Mouse (Mus musculus): Measurements from ENCODE around the gene Marveld3. TPM values are rescaled to one million over a fixed set of nuclear protein-coding genes. Genes with fewer than 3 reads are reported as not detected.
A peak's percentile ranks its signal among the peaks of the same experiment; 100 is the strongest.

Marveld3 gene
- total and polyA plus RNA-seq, 2 experiments from 2014 or later = 0.42 to 1.3 TPM

DNA sequence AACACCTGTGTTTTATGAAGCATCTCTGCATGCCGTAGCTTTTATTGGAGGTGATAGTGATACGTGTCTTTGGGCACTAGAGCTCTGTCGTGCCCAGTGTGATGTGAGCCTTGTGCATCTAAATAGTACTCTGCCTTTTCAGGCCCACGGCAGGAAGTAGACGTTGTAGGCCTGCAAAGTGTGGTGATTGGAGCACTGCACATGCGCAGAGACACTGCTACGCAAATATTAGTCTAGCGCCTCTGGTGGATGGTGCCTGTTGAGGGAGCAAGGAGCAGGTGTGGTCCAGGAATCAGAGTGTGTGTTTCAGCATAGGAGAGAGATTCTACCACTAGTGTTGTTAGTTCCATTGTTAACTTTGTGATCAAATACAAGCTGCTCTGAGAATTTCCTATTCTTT, 27.1 kb upstream of the Marveld3 start:
- H3K4me1 ChIP-seq (ENCODE audit: insufficient read depth, low read length) = no peaks in the 10 kb centered on the region; the same call in 1 of the 2 replicates
- H3K9ac ChIP-seq (replicated peaks; ENCODE audit: low read length) = no peak overlapping the region
- no peak overlapping the region for H3K4me2 ChIP-seq (ENCODE audit: low read depth, low read length)
- no peaks in the 10 kb centered on the region for H3K9me3 ChIP-seq (ENCODE audit: low read length)
- no peak for TF ChIP-seq CTCF (IDR thresholded peaks at IDR 0.05; ENCODE audit: low read depth)
- no peak for DNase-seq (ENCODE audit: low spot score)
- no peak overlapping the region for H3K4me3 ChIP-seq (ENCODE audit: low read length)
- no peaks in the 10 kb centered on the region for H3K27me3 ChIP-seq (ENCODE audit: insufficient read depth, low read length)
- H3K27ac ChIP-seq = no peak overlapping the region
- ATAC-seq = no peak
- no peaks in the 10 kb centered on the region for H3K36me3 ChIP-seq (ENCODE audit: insufficient read depth, low read length)
- WGBS = 94% methylated on average over 8 of the region's 8 CpGs

DNA sequence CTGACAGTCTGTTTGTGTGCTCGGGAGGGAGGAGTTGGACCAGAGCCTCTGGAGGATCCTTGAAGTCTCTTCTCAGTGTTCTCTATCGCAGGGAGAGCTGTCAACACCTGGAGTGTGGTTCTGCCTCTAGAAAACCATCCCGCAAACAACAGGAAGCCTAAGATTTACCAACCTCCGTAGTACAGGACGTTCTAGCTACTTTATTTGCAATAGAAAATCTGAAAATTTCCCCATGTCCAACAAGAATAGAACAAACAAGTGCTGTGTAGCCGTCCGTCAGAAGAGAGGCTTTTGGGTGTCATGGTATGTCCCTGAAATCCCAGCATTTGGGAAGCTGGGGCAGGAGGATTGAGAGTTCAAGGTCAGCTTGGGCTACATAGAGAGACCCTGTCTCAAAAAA, 25.8 kb upstream of the Marveld3 start:
- TF ChIP-seq CTCF (IDR thresholded peaks at IDR 0.05; ENCODE audit: low read depth) = no peak
- no peak for DNase-seq (ENCODE audit: low spot score)
- Histone ChIP-seq H3K9ac (replicated peaks; ENCODE audit: low read length) (no peak overlapping the region), H3K4me1 (ENCODE audit: insufficient read depth, low read length) (no peaks in the 10 kb centered on the region; the same call in 1 of the 2 replicates), H3K9me3 (ENCODE audit: low read length) (no peaks in the 10 kb centered on the region), H3K27me3 (ENCODE audit: insufficient read depth, low read length) (no peaks in the 10 kb centered on the region), H3K27ac (no peak overlapping the region), H3K4me3 (ENCODE audit: low read length) (no peak overlapping the region), H3K36me3 (ENCODE audit: insufficient read depth, low read length) (no peaks in the 10 kb centered on the region), H3K4me2 (ENCODE audit: low read depth, low read length) (no peak overlapping the region)
- ATAC-seq = no peak
- 83% methylated on average over 7 of the region's 7 CpGs for WGBS

- Histone ChIP-seq H3K4me2 (ENCODE audit: low read depth, low read length) (no peak overlapping the region), H3K27me3 (ENCODE audit: insufficient read depth, low read length) (no peaks in the 10 kb centered on the region), H3K36me3 (ENCODE audit: insufficient read depth, low read length) (no peaks in the 10 kb centered on the region), H3K27ac (no peak overlapping the region), H3K4me1 (ENCODE audit: insufficient read depth, low read length) (no peaks in the 10 kb centered on the region; the same call in 1 of the 2 replicates), H3K9me3 (ENCODE audit: low read length) (no peaks in the 10 kb centered on the region), H3K4me3 (ENCODE audit: low read length) (no peak overlapping the region), H3K9ac (replicated peaks; ENCODE audit: low read length) (no peak overlapping the region)
- no peak for TF ChIP-seq CTCF (IDR thresholded peaks at IDR 0.05; ENCODE audit: low read depth)
- no peak for ATAC-seq
- 43% methylated on average over 7 of the region's 7 CpGs for WGBS
- DNase-seq (ENCODE audit: low spot score) = peak; percentile 48
Observed at GRCm38 (mm10) chr8:109986384-109986783, 24.4 kb upstream of the Marveld3 start.

DNA sequence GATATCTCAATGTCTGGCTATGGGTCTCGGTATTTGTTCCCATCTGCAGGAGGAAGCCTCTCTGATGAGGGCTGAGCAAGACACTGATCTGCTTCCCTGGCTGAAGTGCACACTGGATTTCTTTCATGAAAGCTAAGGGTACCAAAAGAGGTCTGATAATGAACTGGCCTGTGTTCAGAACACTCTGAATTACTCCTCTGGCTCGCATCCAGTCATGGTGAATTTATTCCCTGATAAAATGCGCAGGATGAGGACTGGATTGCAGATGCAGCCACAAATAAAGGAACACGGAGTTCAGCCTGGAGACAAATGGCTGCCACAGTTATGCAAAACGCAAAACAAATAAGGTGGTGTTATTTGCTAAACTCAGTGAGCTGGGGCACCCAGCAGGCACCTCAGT, 21.9 kb upstream of the Marveld3 start:
- Histone ChIP-seq H3K4me1 (ENCODE audit: insufficient read depth, low read length) (no peaks in the 10 kb centered on the region; the same call in 1 of the 2 replicates), H3K27me3 (ENCODE audit: insufficient read depth, low read length) (no peaks in the 10 kb centered on the region), H3K4me3 (ENCODE audit: low read length) (no peak overlapping the region), H3K36me3 (ENCODE audit: insufficient read depth, low read length) (no peaks in the 10 kb centered on the region), H3K9ac (replicated peaks; ENCODE audit: low read length) (0 out of 2 replicates have a peak overlapping the region, but pooled peaks have one; percentile 21), H3K4me2 (ENCODE audit: low read depth, low read length) (no peak overlapping the region), H3K27ac (peak overlapping the region; percentile 69; the same call in 1 of the 2 replicates), H3K9me3 (ENCODE audit: low read length) (no peaks in the 10 kb centered on the region)
- 12% methylated on average over 5 of the region's 5 CpGs for WGBS
- DNase-seq (ENCODE audit: low spot score) (peak; percentile 62), ATAC-seq (0 out of 2 replicates have a peak, but pooled peaks have one; percentile 29)
- no peak for TF ChIP-seq CTCF (IDR thresholded peaks at IDR 0.05; ENCODE audit: low read depth)

DNA sequence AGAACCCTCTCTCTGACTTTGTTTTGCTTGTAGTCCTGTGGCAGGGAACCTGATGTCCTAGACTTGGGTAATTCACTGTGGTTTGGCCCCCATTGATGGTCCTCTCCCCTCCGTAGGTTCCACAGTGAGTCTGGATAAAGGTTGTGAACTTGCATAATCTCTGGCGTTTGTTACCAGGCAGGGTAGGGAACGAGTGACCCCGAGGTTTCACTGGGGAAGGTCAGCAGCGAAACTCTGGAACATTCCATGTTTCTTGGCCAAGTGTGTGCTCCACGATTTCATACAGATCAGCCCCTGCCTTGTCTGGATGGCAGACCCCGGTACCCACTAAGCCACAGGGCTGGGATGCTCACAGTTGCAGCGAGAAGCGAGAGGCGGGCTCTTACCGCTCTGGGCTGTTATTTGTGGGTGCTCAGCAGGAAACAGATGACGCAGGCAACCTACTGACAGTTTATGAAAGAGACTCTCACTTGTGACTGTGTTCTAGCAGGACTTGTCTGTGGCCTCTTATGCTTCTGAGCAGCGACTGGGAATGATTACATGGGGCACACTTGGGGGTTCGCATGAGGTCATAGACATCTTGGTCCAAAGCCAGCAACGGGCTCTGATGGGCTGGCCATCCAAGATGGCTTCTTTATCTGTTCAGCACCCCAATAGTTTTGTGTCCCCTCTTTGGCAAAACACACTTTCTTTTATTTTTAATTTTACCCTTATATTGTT, 20.5 kb upstream of the Marveld3 start:
- ATAC-seq (no peak), DNase-seq (ENCODE audit: low spot score) (no peak)
- TF ChIP-seq CTCF (IDR thresholded peaks at IDR 0.05; ENCODE audit: low read depth) = no peak

DNA sequence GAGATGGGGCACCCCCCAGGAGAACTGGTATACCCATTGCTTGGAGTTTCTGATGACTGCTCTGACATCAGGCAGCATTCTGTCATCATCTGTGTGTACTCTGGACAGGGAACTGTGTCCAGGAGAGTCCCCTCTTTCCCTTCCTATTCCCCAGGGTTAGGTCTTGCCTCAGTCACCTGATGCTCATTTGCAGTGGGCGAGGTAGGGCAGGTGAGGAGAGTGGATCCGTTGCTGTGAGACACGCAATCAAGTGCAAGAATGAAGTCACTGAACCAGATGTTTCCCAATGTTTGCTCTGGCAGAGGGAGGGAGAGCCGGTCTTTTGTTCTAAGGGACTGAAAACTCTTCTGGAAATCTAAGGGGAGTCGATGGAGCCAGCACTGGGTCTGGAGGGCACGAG, 17.3 kb upstream of the Marveld3 start:
- H3K36me3 ChIP-seq (ENCODE audit: insufficient read depth, low read length) = no peaks in the 10 kb centered on the region
- H3K9me3 ChIP-seq (ENCODE audit: low read length) = peaks cover 3% of the 10 kb centered on the region; the same call in 1 of the 2 replicates
- no peak overlapping the region for H3K9ac ChIP-seq (replicated peaks; ENCODE audit: low read length)
- no peak overlapping the region for H3K4me2 ChIP-seq (ENCODE audit: low read depth, low read length)
- H3K4me1 ChIP-seq (ENCODE audit: insufficient read depth, low read length) = no peaks in the 10 kb centered on the region; the same call in 1 of the 2 replicates
- H3K27me3 ChIP-seq (ENCODE audit: insufficient read depth, low read length) = no peaks in the 10 kb centered on the region
- no peak overlapping the region for H3K4me3 ChIP-seq (ENCODE audit: low read length)
- no peak for TF ChIP-seq CTCF (IDR thresholded peaks at IDR 0.05; ENCODE audit: low read depth)
- ATAC-seq (no peak), DNase-seq (ENCODE audit: low spot score) (no peak)
- 76% methylated on average over 6 of the region's 6 CpGs for WGBS
- no peak overlapping the region for H3K27ac ChIP-seq

More for the DNA sequence above, 20.5 kb upstream of the Marveld3 start:
- no peak overlapping the region for H3K27ac ChIP-seq
- H3K4me3 ChIP-seq (ENCODE audit: low read length) = no peak overlapping the region
- 61% methylated on average over 15 of the region's 15 CpGs for WGBS
- H3K4me1 ChIP-seq (ENCODE audit: insufficient read depth, low read length) = no peaks in the 10 kb centered on the region; the same call in 1 of the 2 replicates
- H3K4me2 ChIP-seq (ENCODE audit: low read depth, low read length) = no peak overlapping the region
- H3K36me3 ChIP-seq (ENCODE audit: insufficient read depth, low read length) = no peaks in the 10 kb centered on the region
- H3K9me3 ChIP-seq (ENCODE audit: low read length) = no peaks in the 10 kb centered on the region
- H3K27me3 ChIP-seq (ENCODE audit: insufficient read depth, low read length) = no peaks in the 10 kb centered on the region
- no peak overlapping the region for H3K9ac ChIP-seq (replicated peaks; ENCODE audit: low read length)

DNA sequence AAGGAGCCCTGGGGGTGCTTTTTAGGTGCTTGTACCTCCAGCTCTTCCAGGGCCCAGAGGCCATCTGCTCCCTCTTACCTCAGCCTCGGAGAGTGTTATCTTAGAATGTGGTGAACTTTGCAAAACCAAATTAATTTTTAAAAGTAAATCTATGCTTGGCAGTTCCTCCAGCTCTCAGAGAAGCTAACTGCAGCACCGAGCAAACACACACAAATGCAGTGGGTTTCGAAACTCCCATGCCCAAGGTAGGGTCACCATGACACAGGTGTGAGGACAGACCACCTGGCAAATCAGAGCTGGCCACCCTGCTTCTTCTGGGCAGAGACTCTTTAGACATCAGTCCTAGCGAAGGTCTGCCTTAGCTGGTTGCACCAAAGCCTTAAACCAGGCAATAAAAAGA, 10.9 kb upstream of the Marveld3 start:
- H3K4me3 ChIP-seq (ENCODE audit: low read length) = no peak overlapping the region
- H3K9ac ChIP-seq (replicated peaks; ENCODE audit: low read length) = no peak overlapping the region
- 92% methylated on average over 4 of the region's 4 CpGs for WGBS
- no peak overlapping the region for H3K4me2 ChIP-seq (ENCODE audit: low read depth, low read length)
- peaks cover 3% of the 10 kb centered on the region; the same call in 1 of the 2 replicates for H3K9me3 ChIP-seq (ENCODE audit: low read length)
- no peaks in the 10 kb centered on the region for H3K27me3 ChIP-seq (ENCODE audit: insufficient read depth, low read length)
- DNase-seq (ENCODE audit: low spot score) = no peak
- no peak overlapping the region for H3K27ac ChIP-seq
- no peak for ATAC-seq
- no peaks in the 10 kb centered on the region for H3K4me1 ChIP-seq (ENCODE audit: insufficient read depth, low read length)
- no peak for TF ChIP-seq CTCF (IDR thresholded peaks at IDR 0.05; ENCODE audit: low read depth)
- H3K36me3 ChIP-seq (ENCODE audit: insufficient read depth, low read length) = no peaks in the 10 kb centered on the region
